Mouse (Mus musculus) frontal cortex, postnatal 25 days (tissue): ENCODE data around the gene Stox2.
A peak's percentile ranks its signal among the peaks of the same experiment; 100 is the strongest.

Experiments used
- DNase-seq, 2 experiments: peaks; one replicate each; pipeline ENCODE4 v3.0.0; 2022; ENCODE audit warnings: low spot score in 2 of 2

Stox2 gene

GRCm38 (mm10) chr8:47289641-47290040 lies 156.5 kb downstream of the Stox2 start:
- no peak for DNase-seq

GRCm38 (mm10) chr8:47288866-47289541 lies 157.2 kb downstream of the Stox2 start:
- DNase-seq = peak; percentile 43 to 49

- DNase-seq = peak; percentile 45 to 49
These were observed 157.9 kb downstream of the Stox2 start for GRCm38 (mm10) chr8:47288131-47288865.

GRCm38 (mm10) chr8:47287641-47288130 lies 158.5 kb downstream of the Stox2 start:
- DNase-seq = peak; percentile 35 to 42

GRCm38 (mm10) chr8:47287201-47287621 lies 159.0 kb downstream of the Stox2 start:
- DNase-seq = peak; percentile 17 to 19

GRCm38 (mm10) chr8:47286081-47286700 lies 160.0 kb downstream of the Stox2 start:
- DNase-seq = no peak

- no peak for DNase-seq
These were observed 160.7 kb downstream of the Stox2 start for GRCm38 (mm10) chr8:47285435-47285834.

- no peak for DNase-seq
These were observed 161.5 kb downstream of the Stox2 start for GRCm38 (mm10) chr8:47284329-47285326.

GRCm38 (mm10) chr8:47279898-47280297 lies 166.3 kb downstream of the Stox2 start:
- DNase-seq = no peak

GRCm38 (mm10) chr8:47278211-47278610 lies 168.0 kb downstream of the Stox2 start:
- DNase-seq = no peak

- no peak for DNase-seq
These were observed 177.2 kb downstream of the Stox2 start for GRCm38 (mm10) chr8:47268931-47269330.

GRCm38 (mm10) chr8:47268062-47268822 lies 177.9 kb downstream of the Stox2 start:
- peak; percentile 48 to 49 for DNase-seq

- no peak for DNase-seq
These were observed 182.9 kb downstream of the Stox2 start for GRCm38 (mm10) chr8:47263070-47263843.

GRCm38 (mm10) chr8:47260751-47261474 lies 185.2 kb downstream of the Stox2 start:
- DNase-seq = peak in 1 of 2 experiments; percentile 38

- no peak for DNase-seq
These were observed 195.3 kb downstream of the Stox2 start for GRCm38 (mm10) chr8:47250832-47251231.

GRCm38 (mm10) chr8:47245116-47245515 lies 201.0 kb downstream of the Stox2 start:
- DNase-seq = no peak

GRCm38 (mm10) chr8:47244202-47244601 lies 202.0 kb downstream of the Stox2 start:
- no peak for DNase-seq

- DNase-seq = no peak
These were observed 202.5 kb downstream of the Stox2 start for GRCm38 (mm10) chr8:47243631-47244030.

- no peak for DNase-seq
These were observed 203.0 kb downstream of the Stox2 start for GRCm38 (mm10) chr8:47243016-47243630.
